Mouse (Mus musculus) lung, embryonic 14.5 days (tissue): ENCODE measurements around the gene Npas1. TPM values are rescaled to one million over a fixed set of nuclear protein-coding genes. Genes with fewer than 3 reads are reported as not detected.

Experiments
- ATAC-seq: fragments of 200-750 bp; cut with Nextera tagmentation; 2 replicates; pipeline ENCODE4 v1.8.0; 2017; ENCODE audit warnings: mild to moderate bottlenecking, moderate TSS enrichment, moderate library complexity; ENCODE audit not compliant: insufficient read depth
- DNase-seq: peaks from one replicate; pipeline ENCODE4 v3.0.0-alpha.2; 2015
- H3K27ac ChIP-seq: fragments of 300-500 bp; sonication (generic); 2 replicates; pipeline ENCODE4 v1.5.1; 2014; ENCODE audit warnings: low read depth, mild to moderate bottlenecking, moderate library complexity
- H3K27me3 ChIP-seq: fragments of 300-500 bp; sonication (generic); 2 replicates; pipeline ENCODE4 v1.6.1; 2014; ENCODE audit warnings: low read length, control low read depth; ENCODE audit not compliant: insufficient read depth
- H3K36me3 ChIP-seq: fragments of 300-500 bp; sonication (generic); 2 replicates; pipeline ENCODE4 v1.6.1; 2014; ENCODE audit warnings: control low read depth; ENCODE audit not compliant: insufficient read depth
- H3K4me1 ChIP-seq: fragments of 300-500 bp; sonication (generic); 2 replicates; pipeline ENCODE4 v1.6.1; 2014; ENCODE audit warnings: antibody characterized with exemption, control low read depth; ENCODE audit not compliant: insufficient read depth
- H3K4me2 ChIP-seq: fragments of 300-500 bp; sonication (generic); 2 replicates; pipeline ENCODE4 v1.6.1; 2014; ENCODE audit warnings: mild to moderate bottlenecking
- H3K4me3 ChIP-seq: fragments of 300-500 bp; sonication (generic); 2 replicates; pipeline ENCODE4 v1.5.1; 2014; ENCODE audit warnings: low read depth, low read length
- H3K9ac ChIP-seq: fragments of 300-500 bp; sonication (generic); 2 replicates; pipeline ENCODE4 v1.6.1; 2014
- H3K9me3 ChIP-seq: fragments of 300-500 bp; sonication (generic); 2 replicates; pipeline ENCODE4 v1.6.1; 2016; ENCODE audit warnings: low read depth, low read length, control low read depth
- CTCF ChIP-seq: IDR thresholded peaks from 2 replicates; pipeline ENCODE4 v1.5.1; 2016; ENCODE audit warnings: antibody characterized with exemption, low read depth
- WGBS: fragments of 180-500 bp; shearing (Covaris S2); extraction: QIAGEN DNeasy Blood & Tissue Kit; methylation state at CpG from one replicate; pipeline ENCODE4 v1.1.7; 2014; 5-methylcytosine and 5-hydroxymethylcytosine counted together
- polyA plus RNA-seq: library from polyadenylated mRNA; unstranded; fragments of >200 nt; fragmentation: Nextera tagmentation; extraction: Ambion mirVana; gene quantifications from 2 replicates; pipeline ENCODE4 v1.2.1, GENCODE M21; 2014

The Npas1 gene
- polyA plus RNA-seq, 1 experiment from 2014 or later = not detected

DNA sequence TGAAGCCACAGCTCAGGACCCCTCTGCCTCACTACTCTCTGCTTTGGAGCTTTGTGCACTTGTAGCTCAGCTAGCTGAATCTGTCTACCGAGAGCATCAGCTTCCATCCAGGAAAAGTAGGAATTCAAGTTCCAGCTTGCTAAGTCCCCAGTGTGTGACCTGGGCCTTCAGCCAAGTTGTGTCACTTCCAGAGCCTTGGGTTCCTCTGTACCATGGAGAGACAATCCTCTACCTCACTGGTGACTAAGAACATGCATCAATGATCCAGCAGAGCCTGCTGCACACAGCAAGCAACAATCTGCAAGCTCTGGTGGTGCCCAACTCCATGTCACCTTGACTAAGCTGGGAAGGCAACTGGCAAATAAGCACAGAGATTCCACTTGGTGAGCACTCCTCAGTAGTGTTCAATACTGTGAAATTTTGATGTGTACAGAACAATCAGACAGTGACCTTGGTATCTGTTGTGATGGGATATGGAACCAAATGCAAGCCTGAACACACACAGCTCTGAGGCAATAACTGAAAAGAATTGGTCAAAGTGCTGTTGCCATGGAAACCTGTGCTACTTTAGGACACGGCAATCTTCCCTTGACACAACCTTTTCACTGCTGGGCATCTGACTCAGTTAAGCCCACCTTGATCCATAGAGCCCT lies 27.2 kb upstream of the Npas1 start:
- 73% methylated on average over 2 of the region's 2 CpGs for WGBS
- Histone ChIP-seq H3K27me3 (no peaks in the 10 kb centered on the region), H3K9ac (no peak overlapping the region), H3K4me1 (no peaks in the 10 kb centered on the region), H3K4me3 (no peak overlapping the region), H3K4me2 (no peak overlapping the region), H3K36me3 (peaks cover 78% of the 10 kb centered on the region), H3K9me3 (no peaks in the 10 kb centered on the region), H3K27ac (no peak overlapping the region)
- TF ChIP-seq CTCF = no peak
- DNase-seq = no peak
- no peak for ATAC-seq

DNA sequence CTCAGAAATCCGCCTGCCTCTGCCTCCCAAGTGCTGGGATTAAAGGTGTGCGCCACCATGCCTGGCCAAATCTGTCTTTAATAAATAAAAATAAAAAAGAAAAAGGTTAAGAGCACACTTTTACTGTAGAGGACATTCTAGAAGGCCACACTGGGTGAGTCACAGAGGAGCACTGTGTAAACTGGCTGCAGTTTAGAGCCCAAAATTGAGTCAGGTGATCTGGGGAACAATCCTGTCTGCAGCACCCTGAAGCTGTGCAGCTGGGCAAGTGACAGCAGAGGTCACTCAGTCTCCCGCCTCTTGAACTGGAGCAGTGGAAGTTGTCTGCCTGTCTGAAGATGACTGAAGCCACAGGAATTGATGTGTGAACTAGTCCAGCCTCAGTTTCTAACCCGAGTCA lies 24.0 kb upstream of the Npas1 start:
- H3K4me3 ChIP-seq = no peak overlapping the region
- no peak for DNase-seq
- H3K27me3 ChIP-seq = no peaks in the 10 kb centered on the region
- no peaks in the 10 kb centered on the region for H3K4me1 ChIP-seq
- no peak for TF ChIP-seq CTCF
- 84% methylated on average over 4 of the region's 4 CpGs for WGBS
- peaks cover 84% of the 10 kb centered on the region for H3K36me3 ChIP-seq
- no peak for ATAC-seq
- no peak overlapping the region for H3K9ac ChIP-seq
- no peak overlapping the region for H3K4me2 ChIP-seq
- H3K9me3 ChIP-seq = no peaks in the 10 kb centered on the region
- H3K27ac ChIP-seq = no peak overlapping the region

DNA sequence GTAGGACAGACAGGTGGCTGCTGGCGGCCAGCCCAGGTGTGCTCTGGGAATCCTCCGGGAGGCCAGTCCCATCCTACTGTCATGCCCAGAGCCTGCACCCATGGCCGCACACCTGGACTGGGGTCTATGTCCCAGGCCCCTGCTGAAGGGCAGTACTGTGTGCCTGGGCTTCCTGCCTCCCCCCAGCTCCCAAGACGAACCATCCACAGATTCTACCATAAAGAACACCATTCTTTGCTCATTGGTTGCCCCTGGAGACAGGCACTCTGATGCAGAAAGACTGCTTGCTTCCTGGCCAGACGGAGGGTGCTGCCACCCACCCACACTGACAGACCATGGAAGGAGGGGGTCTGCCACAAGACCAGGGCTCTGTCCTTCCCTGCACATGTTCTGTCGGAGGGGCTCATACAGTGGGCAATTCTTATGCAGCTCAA lies 22.2 kb upstream of the Npas1 start:
- no peak overlapping the region for H3K27ac ChIP-seq
- DNase-seq (no peak), ATAC-seq (no peak)
- no peak overlapping the region for H3K9ac ChIP-seq
- no peak for TF ChIP-seq CTCF
- no peaks in the 10 kb centered on the region for H3K9me3 ChIP-seq
- no peaks in the 10 kb centered on the region for H3K4me1 ChIP-seq
- H3K36me3 ChIP-seq = peaks cover 77% of the 10 kb centered on the region
- H3K4me3 ChIP-seq = no peak overlapping the region
- no peaks in the 10 kb centered on the region for H3K27me3 ChIP-seq
- WGBS = 90% methylated on average over 6 of the region's 6 CpGs
- no peak overlapping the region for H3K4me2 ChIP-seq

DNA sequence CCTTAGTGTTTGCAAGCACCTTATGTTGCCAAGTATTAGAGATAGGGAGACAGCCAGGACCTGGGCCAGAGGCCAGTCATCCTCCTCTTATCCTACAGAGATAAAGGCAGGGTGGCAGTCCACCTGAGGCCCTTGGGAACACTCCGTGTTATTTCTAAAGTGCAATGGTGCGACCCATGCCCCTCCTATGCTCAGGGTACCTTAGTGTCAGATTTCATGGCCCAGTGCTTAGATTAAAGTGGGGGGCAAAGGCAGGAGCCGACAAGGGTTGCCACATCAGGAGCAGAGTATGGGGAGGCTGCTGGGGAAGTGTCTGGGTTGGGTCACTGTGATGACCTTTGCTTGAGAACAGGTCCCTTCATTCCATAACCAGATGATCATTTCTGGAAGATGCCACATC lies 18.7 kb upstream of the Npas1 start:
- Histone ChIP-seq H3K4me1 (no peaks in the 10 kb centered on the region), H3K9me3 (no peaks in the 10 kb centered on the region), H3K9ac (no peak overlapping the region), H3K4me3 (no peak overlapping the region), H3K36me3 (peaks cover 44% of the 10 kb centered on the region), H3K4me2 (no peak overlapping the region), H3K27ac (no peak overlapping the region), H3K27me3 (no peaks in the 10 kb centered on the region)
- ATAC-seq = no peak
- DNase-seq = no peak
- 68% methylated on average over 3 of the region's 3 CpGs for WGBS
- TF ChIP-seq CTCF = no peak

DNA sequence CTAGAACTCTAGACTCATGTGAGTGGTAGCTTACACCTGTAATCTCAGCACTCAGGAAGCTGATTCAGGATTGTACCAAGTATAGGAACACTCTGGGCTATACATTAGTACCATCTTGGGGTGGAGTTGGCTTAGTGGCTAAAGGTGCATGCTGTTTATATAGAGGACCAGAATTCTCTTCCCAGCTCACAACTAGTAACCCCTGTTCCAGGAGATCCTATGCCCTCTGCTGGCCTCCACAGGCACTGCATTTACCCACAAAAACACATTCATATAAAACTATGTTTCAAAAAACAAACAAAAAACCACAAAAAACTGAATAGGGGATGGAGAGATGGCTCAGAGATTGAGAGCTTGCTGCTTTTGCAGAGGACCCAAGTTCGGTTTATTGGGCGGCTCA lies 15.8 kb upstream of the Npas1 start:
- Histone ChIP-seq H3K4me3 (no peak overlapping the region), H3K9ac (no peak overlapping the region), H3K4me2 (no peak overlapping the region), H3K27ac (no peak overlapping the region), H3K9me3 (no peaks in the 10 kb centered on the region), H3K4me1 (no peaks in the 10 kb centered on the region), H3K27me3 (no peaks in the 10 kb centered on the region), H3K36me3 (peaks cover 29% of the 10 kb centered on the region)
- WGBS = 54% methylated on average over 2 of the region's 2 CpGs
- DNase-seq (peak; percentile 66), ATAC-seq (no peak)
- TF ChIP-seq CTCF = peak; percentile 67

DNA sequence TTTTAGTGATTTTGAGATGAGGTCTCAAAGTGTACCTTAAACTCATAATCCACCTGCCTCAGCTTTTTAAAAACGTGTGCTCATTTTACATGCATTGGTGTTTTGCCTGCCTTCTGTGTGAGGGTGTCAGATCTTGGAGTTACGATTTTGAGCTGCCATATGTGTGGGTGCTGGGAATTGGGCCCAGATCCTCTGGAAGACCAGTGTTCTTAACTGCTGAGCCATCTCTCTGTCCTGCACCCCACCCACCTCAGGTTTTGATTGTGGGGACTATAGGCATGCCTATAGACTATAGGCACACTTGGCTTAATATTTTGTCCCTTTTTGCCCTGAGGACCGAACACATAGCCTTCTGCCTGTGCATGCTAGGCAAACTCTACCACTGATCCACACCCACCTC lies 14.7 kb upstream of the Npas1 start:
- H3K4me3 ChIP-seq = no peak overlapping the region
- H3K9me3 ChIP-seq = no peaks in the 10 kb centered on the region
- H3K27me3 ChIP-seq = no peaks in the 10 kb centered on the region
- H3K4me2 ChIP-seq = no peak overlapping the region
- 58% methylated on average over 3 of the region's 3 CpGs for WGBS
- H3K36me3 ChIP-seq = peaks cover 17% of the 10 kb centered on the region
- no peak overlapping the region for H3K27ac ChIP-seq
- no peak overlapping the region for H3K9ac ChIP-seq
- ATAC-seq (no peak), DNase-seq (no peak)
- no peaks in the 10 kb centered on the region for H3K4me1 ChIP-seq
- TF ChIP-seq CTCF = no peak

DNA sequence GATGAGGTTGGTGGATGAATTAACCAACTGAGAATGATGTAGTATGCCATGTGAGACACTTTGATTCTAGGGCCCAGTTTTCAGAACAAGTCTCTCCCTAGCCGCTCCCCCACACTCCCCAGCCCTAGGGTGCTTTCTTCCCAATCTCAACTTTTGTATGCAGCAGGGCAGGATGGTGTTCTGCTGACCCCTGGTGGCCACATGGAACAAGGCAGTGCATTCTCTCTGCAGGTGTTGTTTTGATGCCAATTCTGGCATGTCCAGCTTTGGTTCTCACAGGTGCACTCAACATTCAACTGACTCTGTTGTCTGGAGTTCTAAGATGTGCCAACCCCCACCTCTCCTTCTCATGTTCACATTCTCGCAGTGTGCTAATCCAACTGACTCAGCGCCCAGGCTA lies 14.2 kb upstream of the Npas1 start:
- WGBS = 29% methylated on average over 3 of the region's 3 CpGs

More for the DNA sequence above, 14.2 kb upstream of the Npas1 start:
- DNase-seq (peak; percentile 79), ATAC-seq (peak; percentile 59; the same call in 1 of the 2 replicates)
- Histone ChIP-seq H3K4me2 (no peak overlapping the region), H3K9ac (no peak overlapping the region), H3K4me1 (no peaks in the 10 kb centered on the region), H3K36me3 (peaks cover 13% of the 10 kb centered on the region), H3K4me3 (no peak overlapping the region), H3K27ac (no peak overlapping the region), H3K9me3 (no peaks in the 10 kb centered on the region), H3K27me3 (no peaks in the 10 kb centered on the region)
- peak; percentile 97 for TF ChIP-seq CTCF
